Mouse (Mus musculus) ES-Bruce4 (cell line): ENCODE data around the gene Baz2b. TPM values are rescaled to one million over a fixed set of nuclear protein-coding genes. Genes with fewer than 3 reads are reported as not detected.

ENCODE experiments used
- H3K27ac ChIP-seq: 2 replicates; pipeline ENCODE4 v1.5.1; 2012; ENCODE audit warnings: low read length, inconsistent platforms; ENCODE audit not compliant: insufficient read depth
- H3K27me3 ChIP-seq: 2 replicates; pipeline ENCODE4 v1.6.1; 2012; ENCODE audit warnings: mild to moderate bottlenecking, low read length, inconsistent platforms; ENCODE audit not compliant: control insufficient read depth, poor library complexity, insufficient read depth, severe bottlenecking
- H3K36me3 ChIP-seq: 2 replicates; pipeline ENCODE4 v1.6.1; 2012; ENCODE audit warnings: inconsistent platforms, mild to moderate bottlenecking, low read length, moderate library complexity; ENCODE audit not compliant: control insufficient read depth, poor library complexity, insufficient read depth, severe bottlenecking
- H3K4me1 ChIP-seq: one replicate; pipeline ENCODE4 v1.8.1; 2011; ENCODE audit warnings: low read length; ENCODE audit not compliant: control insufficient read depth, insufficient read depth
- H3K4me3 ChIP-seq: 2 replicates; pipeline ENCODE4 v1.5.1; 2011; ENCODE audit warnings: low read depth, mild to moderate bottlenecking, low read length
- H3K9ac ChIP-seq: 2 replicates; pipeline ENCODE4 v1.6.1; 2012; ENCODE audit warnings: low read depth, mild to moderate bottlenecking, inconsistent platforms; ENCODE audit not compliant: poor library complexity, severe bottlenecking
- H3K9me3 ChIP-seq: replicated peaks from 2 replicates; pipeline ENCODE4 v1.6.1; 2012; ENCODE audit warnings: mild to moderate bottlenecking, low read length, inconsistent platforms; ENCODE audit not compliant: control insufficient read depth, poor library complexity, insufficient read depth, severe bottlenecking
- CTCF ChIP-seq: IDR thresholded peaks from one replicate; pipeline ENCODE4 v1.8.1; 2011; ENCODE audit warnings: low read depth, low read length
- EP300 ChIP-seq: IDR thresholded peaks from 2 replicates; pipeline ENCODE4 v1.6.1; 2011; ENCODE audit warnings: low read depth, low read length; ENCODE audit not compliant: insufficient read depth
- POLR2A ChIP-seq: IDR thresholded peaks from one replicate; pipeline ENCODE4 v1.8.1; 2011; ENCODE audit warnings: low read length; ENCODE audit not compliant: insufficient read depth
- polyA plus RNA-seq: library from polyadenylated mRNA; stranded (reverse); fragments of >200 nt; gene quantifications from 2 replicates; pipeline ENCODE4 v1.2.4, GENCODE M21; 2011; ENCODE audit warnings: low read depth; ENCODE audit not compliant: missing spikeins, insufficient read depth, insufficient read length

Gene Baz2b
- polyA plus RNA-seq, 1 experiment: 43.2 TPM

GRCm38 (mm10) chr2:60011526-60011925 lies 198.1 kb downstream of the Baz2b start:
- no peak overlapping the region for H3K27ac ChIP-seq
- H3K4me1 ChIP-seq: no peaks in the 10 kb centered on the region
- no peak overlapping the region for H3K9ac ChIP-seq
- H3K9me3 ChIP-seq: no peaks in the 10 kb centered on the region
- H3K36me3 ChIP-seq: no peaks in the 10 kb centered on the region
- TF ChIP-seq EP300: no peak
- TF ChIP-seq CTCF: no peak
- TF ChIP-seq POLR2A: no peak
- H3K27me3 ChIP-seq: no peaks in the 10 kb centered on the region
- H3K4me3 ChIP-seq: no peak overlapping the region

DNA sequence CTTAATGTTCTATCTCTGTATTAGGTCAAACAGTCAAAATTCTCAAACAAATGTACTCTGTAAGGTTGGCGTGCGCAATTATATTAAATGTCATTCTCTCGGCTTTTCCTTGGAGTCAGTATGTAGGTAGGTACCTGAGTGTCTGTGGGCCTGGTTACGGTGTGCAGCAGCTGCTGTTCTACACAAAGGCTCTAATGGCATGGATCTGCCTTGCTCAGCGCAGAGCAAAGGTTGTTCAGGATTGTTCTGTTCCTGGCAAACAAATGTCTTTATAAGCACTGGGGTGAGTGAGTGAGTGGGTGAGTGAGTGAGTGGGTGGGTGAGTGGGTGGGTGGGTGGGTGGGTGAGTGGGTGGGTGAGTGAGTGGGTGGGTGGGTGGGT lies 206.0 kb downstream of the Baz2b start:
- H3K4me3 ChIP-seq: no peak overlapping the region
- H3K27me3 ChIP-seq: no peaks in the 10 kb centered on the region
- no peak overlapping the region for H3K9ac ChIP-seq
- no peak overlapping the region for H3K27ac ChIP-seq
- H3K4me1 ChIP-seq: no peaks in the 10 kb centered on the region
- H3K36me3 ChIP-seq: no peaks in the 10 kb centered on the region
- no peak for TF ChIP-seq POLR2A
- no peak for TF ChIP-seq EP300
- TF ChIP-seq CTCF: no peak
- no peaks in the 10 kb centered on the region for H3K9me3 ChIP-seq

DNA sequence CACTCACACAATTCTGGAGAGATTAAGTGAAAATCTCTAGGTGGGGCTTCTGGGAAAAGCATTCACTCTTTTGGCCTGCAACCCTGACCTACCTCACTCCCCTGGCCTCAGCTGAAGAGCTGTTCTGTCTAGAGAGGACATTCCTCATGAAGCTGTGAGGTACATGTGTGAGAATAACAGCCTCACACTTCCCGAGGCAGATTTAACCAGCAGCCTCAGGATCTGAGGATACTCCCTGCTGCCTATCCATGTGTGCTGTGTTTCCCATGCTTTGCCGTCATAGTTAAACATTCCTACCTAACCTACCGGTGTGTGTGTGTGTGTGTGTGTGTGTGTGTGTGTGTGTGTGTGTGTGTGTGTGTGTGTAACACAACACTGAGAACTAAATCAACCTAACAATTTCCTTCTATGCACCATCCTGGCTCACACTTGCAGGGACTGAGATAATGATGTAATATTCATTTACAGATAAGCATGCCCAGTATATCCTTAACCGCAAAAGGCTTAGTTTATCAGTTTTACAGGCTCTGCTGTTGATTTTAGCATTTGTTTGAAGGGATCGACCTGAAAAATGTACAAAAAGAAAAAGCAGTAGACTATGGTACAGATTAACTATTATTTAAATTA lies 206.5 kb downstream of the Baz2b start:
- H3K27me3 ChIP-seq: no peaks in the 10 kb centered on the region
- no peak overlapping the region for H3K27ac ChIP-seq
- H3K36me3 ChIP-seq: no peaks in the 10 kb centered on the region
- TF ChIP-seq EP300 (no peak), CTCF (no peak), POLR2A (no peak)
- no peaks in the 10 kb centered on the region for H3K9me3 ChIP-seq
- H3K4me1 ChIP-seq: no peaks in the 10 kb centered on the region
- H3K9ac ChIP-seq: no peak overlapping the region
- no peak overlapping the region for H3K4me3 ChIP-seq

DNA sequence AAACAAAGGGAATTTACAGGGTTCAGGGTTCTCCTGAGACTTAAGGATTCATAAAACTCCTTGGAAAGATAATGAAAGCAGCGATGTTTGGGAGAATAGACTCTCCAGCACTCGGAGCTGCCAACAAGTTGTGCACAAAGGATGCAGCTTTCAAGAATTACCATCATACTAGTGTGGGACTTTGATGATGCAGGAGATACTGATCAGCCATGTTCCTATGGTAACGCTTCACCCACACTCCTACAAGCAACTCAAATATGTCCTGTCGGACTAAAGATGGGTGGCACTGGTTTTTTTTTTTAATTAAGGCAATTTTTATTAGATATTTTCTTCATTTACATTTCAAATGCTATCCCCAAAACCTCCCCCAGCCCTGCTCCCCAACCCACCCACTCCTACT lies 209.4 kb downstream of the Baz2b start:
- TF ChIP-seq EP300: no peak
- TF ChIP-seq POLR2A: no peak
- TF ChIP-seq CTCF: no peak
- H3K36me3 ChIP-seq: no peaks in the 10 kb centered on the region
- H3K9ac ChIP-seq: no peak overlapping the region
- H3K27me3 ChIP-seq: no peaks in the 10 kb centered on the region
- no peaks in the 10 kb centered on the region for H3K4me1 ChIP-seq
- H3K27ac ChIP-seq: no peak overlapping the region
- no peak overlapping the region for H3K4me3 ChIP-seq
- H3K9me3 ChIP-seq: no peaks in the 10 kb centered on the region

DNA sequence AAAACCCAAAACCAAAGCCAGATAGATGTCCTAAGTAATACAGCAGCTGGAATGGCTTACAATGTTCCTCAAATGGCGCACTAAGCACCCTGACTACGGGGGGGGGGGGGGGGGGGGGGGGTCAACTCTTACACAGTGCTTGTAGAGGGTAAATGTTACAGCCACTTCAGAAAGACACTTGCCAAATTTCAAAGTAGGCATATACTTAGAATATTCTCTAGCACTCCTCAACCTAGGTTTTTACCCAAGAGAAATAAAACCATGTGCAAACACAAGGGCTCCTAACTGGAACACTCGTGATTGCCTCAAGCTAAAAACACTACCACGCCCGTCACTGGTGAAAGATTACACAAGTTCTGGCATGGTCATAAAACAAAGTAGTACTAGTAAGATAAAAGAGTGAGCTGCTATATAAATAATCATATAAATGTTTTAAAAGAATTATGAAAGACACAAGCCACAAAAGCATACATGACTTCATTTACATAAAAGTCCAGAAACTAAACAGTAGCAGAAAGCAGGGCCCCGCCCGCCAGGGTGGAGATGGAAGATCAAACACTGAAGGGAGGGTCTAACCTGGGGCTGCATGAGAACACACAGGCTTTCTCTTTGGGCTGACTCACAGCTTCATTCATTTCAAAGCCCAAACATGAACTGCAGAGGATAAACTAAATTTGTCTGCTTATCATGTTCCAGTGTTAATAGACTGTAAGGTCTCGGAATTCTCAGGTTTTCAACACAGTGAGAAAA lies 212.0 kb downstream of the Baz2b start:
- no peaks in the 10 kb centered on the region for H3K9me3 ChIP-seq
- no peak overlapping the region for H3K9ac ChIP-seq
- H3K4me1 ChIP-seq: no peaks in the 10 kb centered on the region
- TF ChIP-seq POLR2A: no peak
- TF ChIP-seq EP300: no peak
- no peak for TF ChIP-seq CTCF
- H3K27me3 ChIP-seq: no peaks in the 10 kb centered on the region
- H3K36me3 ChIP-seq: no peaks in the 10 kb centered on the region
- no peak overlapping the region for H3K27ac ChIP-seq
- H3K4me3 ChIP-seq: no peak overlapping the region

DNA sequence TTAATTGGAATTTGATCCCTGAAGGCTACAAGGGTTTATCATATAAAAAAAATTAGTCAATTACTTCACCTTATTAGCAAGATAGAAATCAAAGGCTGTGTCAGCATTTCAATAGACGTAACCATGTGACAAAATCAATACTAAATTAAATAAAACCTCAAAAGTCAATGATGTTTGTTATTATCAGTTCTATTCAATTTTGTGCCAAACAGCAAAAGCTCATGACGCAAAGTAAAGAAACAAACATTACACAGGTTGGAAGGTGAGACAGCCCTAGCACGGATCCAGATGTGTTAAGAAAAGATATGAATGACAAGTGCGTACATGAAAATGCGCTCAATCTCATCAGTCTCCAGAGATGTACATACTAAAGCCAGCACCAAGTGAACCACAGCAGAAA lies 212.7 kb downstream of the Baz2b start:
- TF ChIP-seq CTCF (no peak), POLR2A (no peak), EP300 (no peak)
- no peak overlapping the region for H3K9ac ChIP-seq
- H3K4me3 ChIP-seq: no peak overlapping the region
- no peak overlapping the region for H3K27ac ChIP-seq
- H3K36me3 ChIP-seq: no peaks in the 10 kb centered on the region
- H3K9me3 ChIP-seq: no peaks in the 10 kb centered on the region
- no peaks in the 10 kb centered on the region for H3K27me3 ChIP-seq
- no peaks in the 10 kb centered on the region for H3K4me1 ChIP-seq
